Mouse (Mus musculus) midbrain, embryonic 13.5 days (tissue): Measurements from ENCODE around the gene Olfr629. TPM values are rescaled to one million over a fixed set of nuclear protein-coding genes. Genes with fewer than 3 reads are reported as not detected.

Source experiments
- ATAC-seq: fragments of 200-750 bp; cut with Nextera tagmentation; 2 replicates; pipeline ENCODE4 v1.8.0; 2017; ENCODE audit warnings: mild to moderate bottlenecking, moderate TSS enrichment, moderate library complexity
- H3K27ac ChIP-seq: fragments of 300-500 bp; sonication (generic); 2 replicates; pipeline ENCODE4 v1.5.1; 2015; ENCODE audit warnings: inconsistent platforms, mild to moderate bottlenecking, moderate library complexity
- H3K27me3 ChIP-seq: fragments of 300-500 bp; sonication (generic); 2 replicates; pipeline ENCODE4 v1.6.1; 2015; ENCODE audit warnings: mild to moderate bottlenecking, inconsistent platforms
- H3K36me3 ChIP-seq: fragments of 300-500 bp; sonication (generic); 2 replicates; pipeline ENCODE4 v1.6.1; 2015; ENCODE audit warnings: mild to moderate bottlenecking, inconsistent platforms
- H3K4me1 ChIP-seq: fragments of 300-500 bp; sonication (generic); replicated peaks from 2 replicates; pipeline ENCODE4 v1.6.1; 2015; ENCODE audit warnings: inconsistent platforms
- H3K4me2 ChIP-seq: fragments of 300-500 bp; sonication (generic); replicated peaks from 2 replicates; pipeline ENCODE4 v1.6.1; 2015; ENCODE audit warnings: moderate library complexity, mild to moderate bottlenecking, inconsistent platforms
- H3K4me3 ChIP-seq: fragments of 300-500 bp; sonication (generic); replicated peaks from 2 replicates; pipeline ENCODE4 v1.5.1; 2015; ENCODE audit warnings: mild to moderate bottlenecking, inconsistent platforms
- H3K9ac ChIP-seq: fragments of 300-500 bp; sonication (generic); replicated peaks from 2 replicates; pipeline ENCODE4 v1.6.1; 2015; ENCODE audit warnings: mild to moderate bottlenecking, inconsistent platforms
- H3K9me3 ChIP-seq: fragments of 300-500 bp; sonication (generic); 2 replicates; pipeline ENCODE4 v1.6.1; 2016; ENCODE audit warnings: mild to moderate bottlenecking, inconsistent platforms
- WGBS: fragments of 180-500 bp; shearing (Covaris S2); methylation state at CpG from one replicate; pipeline ENCODE4 v1.1.7; 2015; 5-methylcytosine and 5-hydroxymethylcytosine counted together
- polyA plus RNA-seq: library from polyadenylated mRNA; unstranded; fragments of >200 nt; fragmentation: Nextera tagmentation; extraction: Ambion mirVana; gene quantifications from 2 replicates; pipeline ENCODE4 v1.2.1, GENCODE M21; 2015

Olfr629 gene
- polyA plus RNA-seq, 1 experiment from 2014 or later, result not detected

DNA sequence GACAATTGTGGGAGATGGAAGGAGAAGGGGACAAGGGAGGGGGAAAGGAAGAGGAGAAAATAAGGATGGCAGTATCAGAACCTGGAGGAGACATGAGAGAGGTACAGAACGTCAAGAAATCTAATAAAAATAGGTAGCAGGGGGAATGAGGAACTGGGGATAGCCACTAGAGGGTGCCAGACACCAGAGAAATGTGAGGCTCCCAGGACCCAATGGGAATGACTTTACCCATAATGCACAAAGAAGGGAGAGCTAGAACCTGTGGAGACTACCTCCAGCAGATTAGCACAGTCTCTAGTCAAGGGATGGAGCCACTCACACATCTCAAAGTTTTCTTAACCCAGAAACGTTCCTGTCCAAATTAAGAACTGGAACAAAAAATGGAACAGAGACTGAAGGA, 32.7 kb downstream of the Olfr629 start:
- no peak overlapping the region for H3K27ac ChIP-seq
- H3K36me3 ChIP-seq, result no peaks in the 10 kb centered on the region
- no peaks in the 10 kb centered on the region for H3K4me1 ChIP-seq
- no peak overlapping the region for H3K4me2 ChIP-seq
- no peak for ATAC-seq
- no peak overlapping the region for H3K4me3 ChIP-seq
- H3K27me3 ChIP-seq, result no peaks in the 10 kb centered on the region
- H3K9ac ChIP-seq, result no peak overlapping the region
- H3K9me3 ChIP-seq, result no peaks in the 10 kb centered on the region
- 30% methylated on average over 2 of the region's 2 CpGs for WGBS

DNA sequence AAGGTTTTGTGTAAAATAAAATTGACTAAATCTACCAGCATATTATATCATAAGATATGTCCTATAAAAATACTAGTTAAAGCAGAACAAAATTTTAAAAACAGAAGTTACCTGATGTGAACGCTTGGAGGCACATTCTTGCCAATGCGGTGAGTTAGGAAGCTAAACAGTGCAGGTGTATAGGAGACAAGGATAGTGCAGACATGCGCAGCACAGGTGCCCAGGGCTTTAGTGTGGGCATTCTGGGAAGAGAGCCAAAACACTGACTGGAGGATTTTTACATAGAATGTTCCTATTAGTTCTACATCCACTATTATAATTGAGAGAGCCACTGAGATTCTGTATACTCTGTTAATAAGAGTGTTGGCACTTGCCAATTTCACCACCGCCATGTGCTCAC, 45.3 kb downstream of the Olfr629 start:
- Histone ChIP-seq H3K9me3 (no peaks in the 10 kb centered on the region), H3K27ac (no peak overlapping the region), H3K9ac (no peak overlapping the region), H3K27me3 (no peaks in the 10 kb centered on the region), H3K4me3 (no peak overlapping the region), H3K4me2 (no peak overlapping the region), H3K4me1 (no peaks in the 10 kb centered on the region), H3K36me3 (no peaks in the 10 kb centered on the region)
- no peak for ATAC-seq
- 91% methylated on average over 4 of the region's 4 CpGs for WGBS

Other genes starting within 250 kb of the Olfr629 start
- not detected in 2 replicates for gene Olfr609, start 246.9 kb downstream of the Olfr629 start, polyA plus RNA-seq
- not detected in 2 replicates for gene Olfr610, start 232.8 kb downstream of the Olfr629 start, polyA plus RNA-seq
- gene Olfr611, start 224.1 kb downstream of the Olfr629 start, polyA plus RNA-seq, result not detected in 2 replicates
- not detected in 2 replicates for gene Olfr612, start 202.2 kb downstream of the Olfr629 start, polyA plus RNA-seq
- not detected in 2 replicates for gene Olfr613, start 196.9 kb downstream of the Olfr629 start, polyA plus RNA-seq
- gene Olfr615, start 188.9 kb downstream of the Olfr629 start, polyA plus RNA-seq, result not detected in 2 replicates
- not detected in 2 replicates for gene Olfr616, start 175.8 kb downstream of the Olfr629 start, polyA plus RNA-seq
- gene Olfr617, start 171.9 kb downstream of the Olfr629 start, polyA plus RNA-seq, result not detected in 2 replicates
- gene Olfr618, start 154.8 kb downstream of the Olfr629 start, polyA plus RNA-seq, result not detected in 2 replicates
- gene Olfr619, start 144.4 kb downstream of the Olfr629 start, polyA plus RNA-seq, result not detected in 2 replicates
- not detected in 2 replicates for gene Olfr620, start 132.4 kb downstream of the Olfr629 start, polyA plus RNA-seq
- not detected in 2 replicates for gene Olfr622, start 102.2 kb downstream of the Olfr629 start, polyA plus RNA-seq
- not detected in 2 replicates for gene Olfr623, start 81.2 kb downstream of the Olfr629 start, polyA plus RNA-seq
- gene Olfr624, start 73.8 kb downstream of the Olfr629 start, polyA plus RNA-seq, result 0.04 TPM in 2 replicates
- gene Olfr625-ps1, start 62.2 kb downstream of the Olfr629 start, polyA plus RNA-seq, result not detected in 2 replicates
- not detected in 2 replicates for gene Olfr243, start 30.3 kb downstream of the Olfr629 start, polyA plus RNA-seq
- not detected in 2 replicates for gene Olfr628, start 14.6 kb downstream of the Olfr629 start, polyA plus RNA-seq
- gene Olfr630, start 12.4 kb upstream of the Olfr629 start, polyA plus RNA-seq, result not detected in 2 replicates
- gene Olfr69, start 26.7 kb upstream of the Olfr629 start, polyA plus RNA-seq, result not detected in 2 replicates
- gene Olfr68, start 34.8 kb upstream of the Olfr629 start, polyA plus RNA-seq, result not detected in 2 replicates
- not detected in 2 replicates for gene Olfr67, start 46.9 kb upstream of the Olfr629 start, polyA plus RNA-seq
- gene Hbb-bt, start 69.1 kb upstream of the Olfr629 start, polyA plus RNA-seq, result 1,031 and 1,160 TPM in 2 replicates
- gene Hbb-bs, start 83.2 kb upstream of the Olfr629 start, polyA plus RNA-seq, result 2,098 and 2,335 TPM in 2 replicates
- gene Hbb-bh2, start 95.6 kb upstream of the Olfr629 start, polyA plus RNA-seq, result not detected in 2 replicates
- 37.1 and 47.9 TPM in 2 replicates for gene Hbb-bh1, start 98.2 kb upstream of the Olfr629 start, polyA plus RNA-seq
- gene Hbb-y, start 108.3 kb upstream of the Olfr629 start, polyA plus RNA-seq, result 4,013 and 4,161 TPM in 2 replicates
- not detected in 2 replicates for gene Olfr66, start 141.3 kb upstream of the Olfr629 start, polyA plus RNA-seq
- not detected in 2 replicates for gene Olfr64, start 149.5 kb upstream of the Olfr629 start, polyA plus RNA-seq
- gene Olfr65, start 158.5 kb upstream of the Olfr629 start, polyA plus RNA-seq, result not detected in 2 replicates
- not detected in 2 replicates for gene Olfr631, start 183.9 kb upstream of the Olfr629 start, polyA plus RNA-seq
- not detected in 2 replicates for gene Olfr632, start 189.4 kb upstream of the Olfr629 start, polyA plus RNA-seq
- not detected in 2 replicates for gene Olfr633, start 199.5 kb upstream of the Olfr629 start, polyA plus RNA-seq
- 0.03 TPM in 1 of 2 replicates, not detected in the other for gene Olfr635, start 226.2 kb upstream of the Olfr629 start, polyA plus RNA-seq